Mouse (Mus musculus): ENCODE measurements around the gene R3hdm2.

DNA sequence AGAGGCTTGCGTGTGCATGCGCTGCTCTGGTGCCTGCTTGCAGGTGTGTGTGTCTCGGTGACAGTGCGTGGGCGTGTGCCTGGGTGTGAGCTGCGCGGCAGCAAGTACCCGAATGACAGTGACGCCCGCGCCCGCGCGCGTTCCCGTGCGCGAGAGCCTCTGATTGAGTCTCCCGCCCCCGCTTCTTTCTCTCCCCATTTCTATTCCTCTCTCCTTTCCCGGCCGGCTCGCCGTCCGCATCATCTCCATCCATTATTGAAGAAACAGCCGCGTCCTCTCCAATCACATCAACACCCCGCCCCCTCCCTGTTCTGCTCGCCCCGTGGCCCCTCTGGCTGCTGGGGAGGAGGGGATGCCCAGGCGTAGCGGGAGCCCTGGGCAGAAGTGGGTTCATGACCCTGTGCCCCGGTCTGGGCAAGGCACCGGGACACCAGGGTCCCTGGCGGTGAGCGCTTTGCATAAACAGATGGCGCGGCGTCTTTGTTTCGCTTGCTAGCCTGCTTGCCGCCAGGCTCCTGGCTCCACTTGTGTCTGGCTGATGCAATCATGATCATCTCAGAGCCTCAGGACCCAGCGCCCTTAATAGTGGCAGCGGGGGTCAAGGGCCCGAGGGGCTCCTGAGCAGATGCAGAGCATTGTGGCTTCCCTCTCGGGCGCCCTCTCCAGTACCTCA, 131.6 kb downstream of the R3hdm2 start:
- TF ChIP-seq CTCF (conservative IDR thresholded peaks at IDR 0.05; ENCODE audit: insufficient read depth, insufficient read length, low read depth, low read length): no peak
- no peak for TF ChIP-seq POLR2A (IDR thresholded peaks at IDR 0.05; ENCODE audit: low read depth, low read length)
